Mouse (Mus musculus) cerebellum, adult 2 months (tissue): ENCODE measurements around the gene Ppm1h.

Experiments used
- CTCF ChIP-seq: fragments of 200-500 bp; IDR thresholded peaks from 2 replicates; pipeline ENCODE4 v1.5.1; 2011; ENCODE audit warnings: low read depth, mild to moderate bottlenecking, control low read depth, low read length, moderate library complexity, borderline replicate concordance; ENCODE audit not compliant: insufficient read depth
- POLR2A ChIP-seq: fragments of 200-500 bp; IDR thresholded peaks from 2 replicates; pipeline ENCODE4 v1.6.1; 2011; ENCODE audit warnings: low read length, control low read depth, borderline replicate concordance; ENCODE audit not compliant: insufficient read depth

- TF ChIP-seq CTCF (no peak), POLR2A (no peak)
These were observed 209.1 kb downstream of the Ppm1h start for GRCm38 (mm10) chr10:122887528-122888183.
